8 mouse cellular contexts compared by ENCODE assay signal in genomic region chr12:8921394-8922368, GRCm38 (mm10). TPM values are rescaled to one million over a fixed set of nuclear protein-coding genes. Genes with fewer than 3 reads are reported as not detected.
DNase-seq lines count a peak whose midpoint lies in the region; ATAC-seq and TF ChIP-seq lines count a peak whose summit lies in the region.

TSS of gene Laptm4a (plus strand) at chr12:8921664.

- ATAC-seq in forebrain, embryonic 11.5 days (replicated peaks; ENCODE audit: low FRiP score), result peak; percentile 99
- ATAC-seq in heart, embryonic 16.5 days (replicated peaks; ENCODE audit: extremely low read depth, insufficient read depth, low FRiP score), result peak; percentile 97
- ATAC-seq in liver, embryonic 15.5 days (ENCODE audit: insufficient read depth), result peak; percentile 97
- ATAC-seq in neural tube, embryonic 12.5 days (ENCODE audit: low FRiP score, low read depth), result peak; percentile 99

- H3K79me2 ChIP-seq in CH12.LX (replicated peaks; ENCODE audit: control insufficient read depth, extremely low read depth, insufficient read depth, poor library complexity, severe bottlenecking), result peaks cover 41% of the 10 kb centered on the region

- TF ChIP-seq POLR2A in CH12.LX (IDR thresholded peaks at IDR 0.05; ENCODE audit: low read depth, low read length), result peak; percentile 95

- TF ChIP-seq CTCF in CH12.LX (conservative IDR thresholded peaks at IDR 0.05 in 1 of 2, IDR thresholded peaks at IDR 0.05 in 1 of 2; ENCODE audit: low read depth in 2 of 2, low read length in 2 of 2), result no peak

- H3K4me2 ChIP-seq in CH12.LX (ENCODE audit: insufficient read depth, low read depth, poor library complexity, severe bottlenecking), result peak within 1 kb of the TSS; percentile 78
- peak within 1 kb of the TSS; percentile 67 for H3K4me2 ChIP-seq in forebrain, embryonic 11.5 days (ENCODE audit: low read depth, low read length, severe bottlenecking)
- peak within 1 kb of the TSS; percentile 82 for H3K4me2 ChIP-seq in heart, embryonic 16.5 days (ENCODE audit: low read depth, low read length)
- H3K4me2 ChIP-seq in liver, embryonic 15.5 days, result peak within 1 kb of the TSS; percentile 83
- H3K4me2 ChIP-seq in neural tube, embryonic 12.5 days (replicated peaks), result peak within 1 kb of the TSS; percentile 70

- H3K9me3 ChIP-seq in CH12.LX (replicated peaks; ENCODE audit: low read length), result no peaks in the 10 kb centered on the region
- H3K9me3 ChIP-seq in forebrain, embryonic 11.5 days (ENCODE audit: control insufficient read depth, low read length), result no peaks in the 10 kb centered on the region
- no peaks in the 10 kb centered on the region for H3K9me3 ChIP-seq in heart, embryonic 16.5 days (replicated peaks; ENCODE audit: control insufficient read depth, low read length)
- no peaks in the 10 kb centered on the region for H3K9me3 ChIP-seq in liver, embryonic 15.5 days (replicated peaks)
- no peaks in the 10 kb centered on the region for H3K9me3 ChIP-seq in neural tube, embryonic 12.5 days

- peak within 1 kb of the TSS; percentile 97 for H3K9ac ChIP-seq in CH12.LX (ENCODE audit: insufficient read depth, low read depth)
- peak within 1 kb of the TSS; percentile 80 for H3K9ac ChIP-seq in forebrain, embryonic 11.5 days (ENCODE audit: low read length)
- H3K9ac ChIP-seq in heart, embryonic 16.5 days (ENCODE audit: low read length), result peak within 1 kb of the TSS; percentile 93
- H3K9ac ChIP-seq in liver, embryonic 15.5 days, result peak within 1 kb of the TSS; percentile 73
- peak within 1 kb of the TSS; percentile 86 for H3K9ac ChIP-seq in neural tube, embryonic 12.5 days

- H3K27me3 ChIP-seq in CH12.LX (replicated peaks), result no peaks in the 10 kb centered on the region
- no peaks in the 10 kb centered on the region for H3K27me3 ChIP-seq in forebrain, embryonic 11.5 days (ENCODE audit: control insufficient read depth, insufficient read depth, low read length)
- H3K27me3 ChIP-seq in heart, embryonic 16.5 days (ENCODE audit: control insufficient read depth, insufficient read depth, low read length), result no peaks in the 10 kb centered on the region
- no peaks in the 10 kb centered on the region for H3K27me3 ChIP-seq in liver, embryonic 15.5 days
- H3K27me3 ChIP-seq in neural tube, embryonic 12.5 days (replicated peaks), result no peaks in the 10 kb centered on the region

- H3K36me3 ChIP-seq in CH12.LX (replicated peaks in 1 of 2; ENCODE audit: control insufficient read depth in 1 of 2, insufficient read depth in 1 of 2, low read length in 1 of 2), result peaks cover 6 to 22% of the 10 kb centered on the region in 2 experiments
- peaks cover 2% of the 10 kb centered on the region; the same call in 1 of the 2 replicates for H3K36me3 ChIP-seq in forebrain, embryonic 11.5 days (ENCODE audit: control insufficient read depth, insufficient read depth, low read length)
- H3K36me3 ChIP-seq in heart, embryonic 16.5 days (ENCODE audit: control insufficient read depth, insufficient read depth), result no peaks in the 10 kb centered on the region
- peaks cover 9% of the 10 kb centered on the region; the same call in 1 of the 2 replicates for H3K36me3 ChIP-seq in liver, embryonic 15.5 days (replicated peaks)
- H3K36me3 ChIP-seq in neural tube, embryonic 12.5 days, result peaks cover 4% of the 10 kb centered on the region; the same call in 1 of the 2 replicates

- TF ChIP-seq EP300 in CH12.LX (IDR thresholded peaks at IDR 0.05; ENCODE audit: low read length), result no peak

- under 1% methylated on average over 73 of the region's 73 CpGs for WGBS in forebrain, embryonic 11.5 days
- under 1% methylated on average over 73 of the region's 73 CpGs for WGBS in heart, embryonic 16.5 days
- under 1% methylated on average over 73 of the region's 73 CpGs for WGBS in liver, embryonic 15.5 days (ENCODE audit: insufficient replicate concordance)
- WGBS in neural tube, embryonic 12.5 days, result under 1% methylated on average over 73 of the region's 73 CpGs

- in situ Hi-C loops in CH12.LX (cut with MboI; ENCODE audit: low pct_ligation_motif_present, low pct_unique_long_range_greater_than_20kb, low sequenced_read_pairs), result no loop called here

- dilution Hi-C loops in CH12.LX (cut with MboI; ENCODE audit: extremely low pct_ligation_motif_present, extremely low pct_unique_long_range_greater_than_20kb, low sequenced_read_pairs), result no loop called here

- DNase-seq in CH12.LX (ENCODE audit: extremely low read depth), result peak; percentile 97
- peak; percentile 90 for DNase-seq in c-Kit-positive CD71-positive TER-119-negative erythroid progenitor cells, embryonic 14.5 days (ENCODE audit: low read depth)
- DNase-seq in forebrain, embryonic 11.5 days (ENCODE audit: low spot score), result peak; percentile 98
- peak; percentile 98 to 99 for DNase-seq in kidney, postnatal 36 days
- DNase-seq in telencephalon, adult 2 months (ENCODE audit: low read depth, low spot score), result peak; percentile 99

- peak within 1 kb of the TSS; percentile 93 for H3K27ac ChIP-seq in CH12.LX (ENCODE audit: insufficient read depth, low read depth)
- peak within 1 kb of the TSS; percentile 91 for H3K27ac ChIP-seq in forebrain, embryonic 11.5 days (ENCODE audit: low read depth, low read length)
- H3K27ac ChIP-seq in heart, embryonic 16.5 days (ENCODE audit: low read length), result peak within 1 kb of the TSS; percentile 99
- H3K27ac ChIP-seq in liver, embryonic 15.5 days (replicated peaks), result peak within 1 kb of the TSS; percentile 92
- peak within 1 kb of the TSS; percentile 89 for H3K27ac ChIP-seq in neural tube, embryonic 12.5 days

- H3K4me3 ChIP-seq in CH12.LX (replicated peaks in 1 of 3; ENCODE audit: low read depth in 2 of 3, low read length in 2 of 3, poor library complexity in 1 of 3), result peak within 1 kb of the TSS; percentile 73 to 92 (median 82)
- H3K4me3 ChIP-seq in forebrain, embryonic 11.5 days (ENCODE audit: low read depth, low read length), result peak within 1 kb of the TSS; percentile 74
- H3K4me3 ChIP-seq in heart, embryonic 16.5 days (ENCODE audit: low read length), result peak within 1 kb of the TSS; percentile 89
- peak within 1 kb of the TSS; percentile 69 for H3K4me3 ChIP-seq in liver, embryonic 15.5 days (replicated peaks)
- peak within 1 kb of the TSS; percentile 71 for H3K4me3 ChIP-seq in neural tube, embryonic 12.5 days

- no peak for TF ChIP-seq RAD21 in CH12.LX (IDR thresholded peaks at IDR 0.05; ENCODE audit: low read depth, low read length)

- H3K4me1 ChIP-seq in CH12.LX (ENCODE audit: control insufficient read depth in 1 of 2, insufficient read depth in 2 of 2), result peaks cover 7 to 41% of the 10 kb centered on the region in 2 experiments
- H3K4me1 ChIP-seq in forebrain, embryonic 11.5 days (replicated peaks; ENCODE audit: control insufficient read depth, insufficient read depth, low read length), result no peaks in the 10 kb centered on the region; the same call in 1 of the 2 replicates
- peaks cover 30% of the 10 kb centered on the region for H3K4me1 ChIP-seq in heart, embryonic 16.5 days (ENCODE audit: control insufficient read depth, insufficient read depth, low read length)
- H3K4me1 ChIP-seq in liver, embryonic 15.5 days (replicated peaks), result peaks cover 34% of the 10 kb centered on the region
- peaks cover 21% of the 10 kb centered on the region for H3K4me1 ChIP-seq in neural tube, embryonic 12.5 days

TF ChIP-seq in CH12.LX, 34 proteins besides CTCF, POLR2A, EP300 and RAD21 (continues in another document):
- TF ChIP-seq MEF2A (IDR thresholded peaks at IDR 0.05; ENCODE audit: borderline replicate concordance, low read depth, low read length) (peak; percentile 35; the same call in 1 of the 2 replicates), MYC (IDR thresholded peaks at IDR 0.05; ENCODE audit: low read depth, low read length) (peak; percentile 100), POLR2AphosphoS2 (IDR thresholded peaks at IDR 0.05; ENCODE audit: low read depth, low read length) (peak; percentile 91), HCFC1 (IDR thresholded peaks at IDR 0.05; ENCODE audit: low read depth, low read length) (peak; percentile 58), MAZ (IDR thresholded peaks at IDR 0.05; ENCODE audit: low read depth, low read length) (0 out of 2 replicates have a peak, but pooled peaks have one; percentile 31), BHLHE40 (IDR thresholded peaks at IDR 0.05; ENCODE audit: low read depth, low read length) (peak; percentile 87), RCOR1 (conservative IDR thresholded peaks at IDR 0.05; ENCODE audit: low read depth, low read length) (no peak), IRF4 (IDR thresholded peaks at IDR 0.05; ENCODE audit: low read depth, low read length) (0 out of 2 replicates have a peak, but pooled peaks have one; percentile 8), CHD2 (IDR thresholded peaks at IDR 0.05; ENCODE audit: low read length) (peak; percentile 98), USF1 (IDR thresholded peaks at IDR 0.05; ENCODE audit: low read depth, low read length) (peak; percentile 91), NELFE (IDR thresholded peaks at IDR 0.05; ENCODE audit: low read depth, low read length) (peak; percentile 97), JUND (conservative IDR thresholded peaks at IDR 0.05; ENCODE audit: low read depth, low read length) (no peak), MAX (IDR thresholded peaks at IDR 0.05; ENCODE audit: low read length) (peak; percentile 98), ELF1 (IDR thresholded peaks at IDR 0.05; ENCODE audit: low read depth, low read length) (peak; percentile 77), TBP (conservative IDR thresholded peaks at IDR 0.05; ENCODE audit: low read depth, low read length) (peak; percentile 73), MXI1 (IDR thresholded peaks at IDR 0.05; ENCODE audit: low read depth, low read length) (peak; percentile 97), MAFK (IDR thresholded peaks at IDR 0.05; ENCODE audit: insufficient replicate concordance, low read length) (no peak), NRF1 (IDR thresholded peaks at IDR 0.05; ENCODE audit: low read depth, low read length) (peak; percentile 86), ZNF384 (IDR thresholded peaks at IDR 0.05; ENCODE audit: low read depth, low read length) (no peak), TCF12 (IDR thresholded peaks at IDR 0.05; ENCODE audit: low read depth, low read length) (peak; percentile 73), USF2 (conservative IDR thresholded peaks at IDR 0.05; ENCODE audit: low read depth, low read length) (peak; percentile 84), SMC3 (IDR thresholded peaks at IDR 0.05; ENCODE audit: low read depth, low read length) (no peak), UBTF (IDR thresholded peaks at IDR 0.05; ENCODE audit: low read depth, low read length) (0 out of 2 replicates have a peak, but pooled peaks have one; percentile 60)

RNA-seq across cellular contexts. Expression of gene Laptm4a, which starts in this region (rescaled TPM):
- total RNA-seq in CH12.LX (2012; rRNA removed) (43.6 and 48.3 TPM in 2 replicates), CH12.LX (2014; rRNA removed) (62.6 and 64.5 TPM in 2 replicates)
- polyA plus RNA-seq in CH12.LX (2012; ENCODE audit: insufficient read length, low read depth), result 65.2 and 73.8 TPM in 2 replicates
- 196 and 197 TPM in 2 replicates for polyA plus RNA-seq in forebrain, embryonic 11.5 days (2014; fragmentation: Nextera tagmentation; extraction: Ambion mirVana)
- 283 and 313 TPM in 2 replicates for polyA plus RNA-seq in heart, embryonic 16.5 days (2015; fragmentation: Nextera tagmentation; extraction: Ambion mirVana)
- polyA plus RNA-seq in liver, embryonic 15.5 days (2015; fragmentation: Nextera tagmentation; extraction: Ambion mirVana), result 61.3 and 69.2 TPM in 2 replicates
- polyA plus RNA-seq in neural tube, embryonic 12.5 days (2016; fragmentation: Nextera tagmentation; extraction: Ambion mirVana), result 197 and 207 TPM in 2 replicates

Comparison
In these comparisons a context has a peak if more than half of its experiments do, and no peak if none do; other contexts are left out.
1. Peak in every context shown above with its lines: DNase-seq, ATAC-seq, H3K4me3 ChIP-seq and H3K27ac ChIP-seq.